Comparison of ENCODE assay signal across 8 mouse cellular contexts in genomic region chr12:28750021-28750633, GRCm38 (mm10). TPM values are rescaled to one million over a fixed set of nuclear protein-coding genes. Genes with fewer than 3 reads are reported as not detected.
DNase-seq lines count a peak whose midpoint lies in the region; ATAC-seq and TF ChIP-seq lines count a peak whose summit lies in the region.

Gene Trappc12 (minus strand): TSS chr12:28750472.

- no peak for TF ChIP-seq CTCF in ES-Bruce4 (IDR thresholded peaks at IDR 0.05; ENCODE audit: low read depth, low read length)
- no peak for TF ChIP-seq CTCF in liver, postnatal 0 days (IDR thresholded peaks at IDR 0.05; ENCODE audit: low read depth)

- no peak for TF ChIP-seq POLR2A in ES-Bruce4 (IDR thresholded peaks at IDR 0.05; ENCODE audit: insufficient read depth, low read length)

- peak within 1 kb of the TSS; percentile 98 for H3K4me2 ChIP-seq in forebrain, embryonic 13.5 days
- H3K4me2 ChIP-seq in liver, postnatal 0 days (ENCODE audit: low read depth, low read length): peak within 1 kb of the TSS; percentile 81
- H3K4me2 ChIP-seq in neural tube, embryonic 14.5 days (ENCODE audit: low read depth, low read length): peak within 1 kb of the TSS; percentile 95

- intact Hi-C loops in heart, postnatal 10 days (cut with DNase I): no loop called here

- H3K27ac ChIP-seq in ES-Bruce4 (ENCODE audit: insufficient read depth, low read length): no peak within 1 kb of the TSS
- H3K27ac ChIP-seq in forebrain, embryonic 13.5 days: peak within 1 kb of the TSS; percentile 37; the same call in 1 of the 2 replicates
- peak within 1 kb of the TSS; percentile 86 for H3K27ac ChIP-seq in liver, postnatal 0 days (ENCODE audit: low read depth)
- peak within 1 kb of the TSS; percentile 62 for H3K27ac ChIP-seq in neural tube, embryonic 14.5 days (ENCODE audit: low read depth, low read length)

- no peaks in the 10 kb centered on the region for H3K27me3 ChIP-seq in ES-Bruce4 (ENCODE audit: control insufficient read depth, insufficient read depth, low read length, poor library complexity, severe bottlenecking)
- no peaks in the 10 kb centered on the region for H3K27me3 ChIP-seq in forebrain, embryonic 13.5 days
- no peaks in the 10 kb centered on the region for H3K27me3 ChIP-seq in liver, postnatal 0 days (ENCODE audit: insufficient read depth, low read length)
- H3K27me3 ChIP-seq in neural tube, embryonic 14.5 days (ENCODE audit: control insufficient read depth, insufficient read depth, low read length): no peaks in the 10 kb centered on the region

- peaks cover 6% of the 10 kb centered on the region; the same call in 1 of the 2 replicates for H3K36me3 ChIP-seq in ES-Bruce4 (ENCODE audit: control insufficient read depth, insufficient read depth, low read length, poor library complexity, severe bottlenecking)
- peaks cover 24% of the 10 kb centered on the region for H3K36me3 ChIP-seq in forebrain, embryonic 13.5 days (ENCODE audit: poor library complexity, severe bottlenecking)
- peaks cover 17% of the 10 kb centered on the region for H3K36me3 ChIP-seq in liver, postnatal 0 days (replicated peaks; ENCODE audit: insufficient read depth, low read length)
- H3K36me3 ChIP-seq in neural tube, embryonic 14.5 days (ENCODE audit: control insufficient read depth, insufficient read depth, low read length): peaks cover 14% of the 10 kb centered on the region; the same call in 1 of the 2 replicates

- peak within 1 kb of the TSS; percentile 82 for H3K9ac ChIP-seq in ES-Bruce4 (ENCODE audit: low read depth, poor library complexity, severe bottlenecking)
- peak within 1 kb of the TSS; percentile 84 for H3K9ac ChIP-seq in forebrain, embryonic 13.5 days
- H3K9ac ChIP-seq in liver, postnatal 0 days (replicated peaks): peak within 1 kb of the TSS; percentile 89
- H3K9ac ChIP-seq in neural tube, embryonic 14.5 days (replicated peaks; ENCODE audit: low read depth, low read length): peak within 1 kb of the TSS; percentile 75

- no peaks in the 10 kb centered on the region for H3K9me3 ChIP-seq in ES-Bruce4 (replicated peaks; ENCODE audit: control insufficient read depth, insufficient read depth, low read length, poor library complexity, severe bottlenecking)
- no peaks in the 10 kb centered on the region for H3K9me3 ChIP-seq in forebrain, embryonic 13.5 days (replicated peaks)
- no peaks in the 10 kb centered on the region for H3K9me3 ChIP-seq in liver, postnatal 0 days (ENCODE audit: low read length)
- H3K9me3 ChIP-seq in neural tube, embryonic 14.5 days (ENCODE audit: control insufficient read depth, low read length): no peaks in the 10 kb centered on the region

- ATAC-seq in cerebellum, adult (ENCODE audit: insufficient number of reproducible peaks, low FRiP score, low TSS enrichment): peak; percentile 83
- peak; percentile 93 for ATAC-seq in forebrain, embryonic 13.5 days
- ATAC-seq in liver, postnatal 0 days: peak; percentile 86
- ATAC-seq in neural tube, embryonic 14.5 days (ENCODE audit: low read depth): peak; percentile 92

- no peak for TF ChIP-seq EP300 in ES-Bruce4 (IDR thresholded peaks at IDR 0.05; ENCODE audit: insufficient read depth, low read depth, low read length)
- no peak for TF ChIP-seq EP300 in liver, postnatal 0 days (IDR thresholded peaks at IDR 0.05; ENCODE audit: low read depth)

- peaks cover 2% of the 10 kb centered on the region for H3K4me1 ChIP-seq in ES-Bruce4 (ENCODE audit: control insufficient read depth, insufficient read depth, low read length)
- H3K4me1 ChIP-seq in forebrain, embryonic 13.5 days: peaks cover 34% of the 10 kb centered on the region
- peaks cover 33% of the 10 kb centered on the region for H3K4me1 ChIP-seq in liver, postnatal 0 days (ENCODE audit: insufficient read depth)
- peaks cover 22% of the 10 kb centered on the region for H3K4me1 ChIP-seq in neural tube, embryonic 14.5 days (ENCODE audit: control insufficient read depth, insufficient read depth, low read length)

- WGBS in forebrain, embryonic 13.5 days: under 1% methylated on average over 41 of the region's 41 CpGs
- WGBS in large intestine, adult 2 months: under 1% methylated on average over 41 of the region's 41 CpGs
- under 1% methylated on average over 40 of the region's 41 CpGs for WGBS in liver, postnatal 0 days (ENCODE audit: insufficient replicate concordance)
- 1% methylated on average over 41 of the region's 41 CpGs for WGBS in neural tube, embryonic 14.5 days

- peak within 1 kb of the TSS; percentile 97 for H3K4me3 ChIP-seq in ES-Bruce4 (ENCODE audit: low read depth, low read length)
- peak within 1 kb of the TSS; percentile 89 for H3K4me3 ChIP-seq in forebrain, embryonic 13.5 days
- H3K4me3 ChIP-seq in liver, postnatal 0 days (ENCODE audit: low read depth, low read length): peak within 1 kb of the TSS; percentile 86
- H3K4me3 ChIP-seq in neural tube, embryonic 14.5 days (ENCODE audit: low read depth, low read length): peak within 1 kb of the TSS; percentile 81

- peak; percentile 92 for DNase-seq in heart, postnatal 10 days
- DNase-seq in large intestine, adult 2 months (ENCODE audit: low read depth, low spot score): peak; percentile 67
- DNase-seq in liver, postnatal 0 days: peak; percentile 90
- peak; percentile 93 for DNase-seq in testis, postnatal 10 days (ENCODE audit: low spot score)

RNA-seq across cellular contexts. Expression of gene Trappc12, which starts in this region (rescaled TPM):
- 27.4 and 29.6 TPM in 2 replicates for polyA plus RNA-seq in ES-Bruce4 (2011; ENCODE audit: insufficient read depth, insufficient read length, low read depth, missing spikeins)
- 37.8 and 42.9 TPM in 2 replicates for polyA plus RNA-seq in forebrain, embryonic 13.5 days (2015; fragmentation: Nextera tagmentation; extraction: Ambion mirVana)
- 10 to 100 TPM; 27.1 to 31.4 TPM for total RNA-seq in heart, postnatal 10 days (2021)
- polyA plus RNA-seq in large intestine, adult 2 months (2012; rRNA removed): 16.2 and 24.3 TPM in 2 replicates
- polyA plus RNA-seq in liver, postnatal 0 days (2015; fragmentation: Nextera tagmentation; extraction: Ambion mirVana): 10.6 and 11.2 TPM in 2 replicates
- 43.6 and 46.9 TPM in 2 replicates for polyA plus RNA-seq in neural tube, embryonic 14.5 days (2014; fragmentation: Nextera tagmentation; extraction: Ambion mirVana)
